Mouse (Mus musculus): ENCODE results near the gene Neto2.
A peak's percentile ranks its signal among the peaks of the same experiment; 100 is the strongest.
"Not testable (repeated sequence)": the region's sequence is repeated elsewhere in the genome, so short reads cannot be mapped to it uniquely, and the experiment has no call there.

The Neto2 gene

DNA sequence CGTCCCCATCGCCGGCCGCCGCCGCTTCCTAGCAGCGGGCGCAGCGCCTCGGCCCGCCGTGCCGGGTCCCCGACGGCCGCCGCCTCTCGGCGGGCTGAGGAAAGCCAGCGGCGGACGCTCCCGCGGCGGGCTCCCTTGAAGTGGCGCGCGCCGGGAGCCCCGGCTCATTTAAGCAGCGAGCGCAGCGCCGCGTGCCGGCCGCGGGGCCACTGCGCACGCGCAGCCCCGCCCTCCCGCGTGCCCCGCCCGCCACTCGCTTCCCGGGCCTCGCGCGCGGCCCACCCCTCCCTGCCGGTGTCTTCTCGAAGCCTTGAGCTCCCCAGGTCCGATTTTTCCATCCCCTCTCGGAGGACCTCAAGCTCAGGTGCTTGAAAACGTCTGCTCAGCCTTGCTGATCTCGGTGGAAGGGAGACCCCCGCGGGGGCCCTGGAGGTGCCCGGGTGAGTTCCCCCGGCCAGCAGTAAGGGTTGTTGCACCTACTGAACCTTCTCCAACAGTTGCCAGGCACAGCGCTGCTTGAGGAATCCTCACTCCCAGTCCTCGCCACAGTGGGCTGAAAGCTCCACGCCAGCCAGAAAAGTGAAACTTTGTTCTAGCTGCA is at the start of gene Neto2:
Neto2 (minus strand) TSS at position 174 of the 601 bp plus-strand sequence.
- peak; percentile 86 for DNase-seq (ENCODE audit: low spot score)

- no peak for DNase-seq (ENCODE audit: low spot score)
Observed at GRCm38 (mm10) chr8:85745053-85745452, 44.3 kb upstream of the Neto2 start.

GRCm38 (mm10) chr8:85730545-85730944 is 29.8 kb upstream of the Neto2 start:
- DNase-seq (ENCODE audit: low spot score): no peak

GRCm38 (mm10) chr8:85717271-85717670 is 16.5 kb upstream of the Neto2 start:
- DNase-seq (ENCODE audit: low spot score): no peak

DNA sequence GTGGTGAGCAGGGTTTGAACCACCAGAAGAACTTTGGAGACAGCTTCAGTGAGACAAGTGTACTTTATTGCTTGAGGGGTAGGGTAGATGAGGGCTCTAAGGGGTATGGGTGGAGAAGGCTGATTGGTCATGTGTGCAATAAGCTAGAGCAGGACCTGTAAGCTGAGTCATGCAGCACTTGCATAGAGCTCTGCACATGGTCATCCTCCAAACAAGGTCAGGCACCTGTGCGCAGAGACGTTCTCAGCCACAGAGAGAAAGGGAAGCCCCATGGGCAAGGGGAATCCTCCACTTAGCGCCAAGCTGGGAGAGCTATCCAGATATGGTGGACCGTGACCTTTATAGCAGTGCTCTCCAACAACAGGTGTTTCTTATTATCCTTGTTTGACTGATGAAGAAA is 16.0 kb upstream of the Neto2 start:
- DNase-seq (ENCODE audit: low spot score): no peak

- no peak for DNase-seq (ENCODE audit: low spot score)
Observed at GRCm38 (mm10) chr8:85706988-85707387, 6.3 kb upstream of the Neto2 start.

DNA sequence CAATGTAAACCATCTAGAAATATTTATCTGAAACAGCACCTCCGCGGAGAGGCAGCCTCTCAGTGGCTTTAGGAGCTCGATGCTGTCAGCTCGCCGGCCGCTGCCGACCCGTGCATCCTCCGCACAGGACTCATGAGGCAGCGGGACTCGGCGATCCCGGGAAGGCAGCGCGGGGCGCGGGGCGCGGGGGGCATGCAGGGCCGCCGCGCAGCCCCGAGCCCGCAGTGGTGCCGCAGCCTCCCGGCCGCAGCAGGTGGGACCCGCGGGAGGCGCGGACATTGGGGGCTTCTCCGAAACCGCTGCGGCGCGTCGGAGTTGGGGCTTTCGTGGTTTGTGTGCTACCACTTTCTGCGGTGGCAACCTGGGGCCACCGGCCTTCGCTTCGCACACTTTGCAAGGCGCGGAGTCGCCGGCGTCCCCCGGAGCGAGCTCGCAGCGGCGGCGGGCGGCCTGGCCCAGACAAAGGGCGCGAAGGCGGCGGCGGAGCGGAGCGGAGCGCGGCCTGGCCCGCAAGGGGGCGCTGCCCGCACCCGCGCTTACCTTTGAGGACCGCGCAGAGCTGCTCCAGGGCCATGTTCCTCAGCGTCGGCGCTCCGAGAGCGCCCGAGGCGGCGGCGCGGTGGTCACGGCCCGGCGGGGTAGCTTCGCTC is 498 bp downstream of the Neto2 start:
- DNase-seq (ENCODE audit: low spot score): peak; percentile 76

DNA sequence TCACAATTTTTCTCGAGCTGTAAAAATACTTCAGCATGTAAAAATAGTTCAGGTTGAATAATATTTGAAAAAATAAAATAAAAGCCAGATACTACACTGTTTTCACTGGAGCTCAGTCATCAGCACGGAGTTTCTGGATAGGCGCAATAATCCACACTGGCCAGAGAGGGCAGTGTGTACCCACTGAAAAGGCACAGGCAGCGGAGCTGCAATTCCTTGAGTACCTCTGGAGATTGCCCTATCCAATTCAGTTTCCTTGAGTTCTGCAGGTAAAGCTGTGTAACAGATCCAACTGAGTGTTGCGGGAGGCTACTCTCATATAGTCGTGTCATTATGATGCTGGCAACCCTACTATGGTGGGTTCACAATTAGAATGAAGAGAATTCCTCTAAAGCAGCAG is 1.7 kb downstream of the Neto2 start:
- peak; percentile 49 for DNase-seq (ENCODE audit: low spot score)

DNA sequence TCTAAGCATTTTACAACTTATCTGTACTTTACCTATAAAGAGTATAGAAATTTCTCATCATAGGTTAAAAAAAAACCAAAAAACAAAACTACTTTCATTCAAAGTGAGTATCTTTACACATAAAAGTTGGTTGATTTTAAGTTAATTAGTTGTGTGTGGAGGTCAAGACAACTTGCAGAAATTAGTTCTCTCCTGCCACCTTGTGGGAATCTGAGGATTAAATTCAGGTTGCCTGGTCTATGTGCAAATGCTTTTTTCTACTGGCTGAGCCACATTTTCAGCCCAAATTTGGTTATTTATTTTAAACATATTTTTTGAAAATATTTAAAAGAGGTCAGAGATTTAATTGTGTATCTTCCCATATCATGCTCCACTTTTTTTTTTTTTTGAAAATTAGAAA is 35.6 kb downstream of the Neto2 start:
- no peak for DNase-seq (ENCODE audit: low spot score)

DNA sequence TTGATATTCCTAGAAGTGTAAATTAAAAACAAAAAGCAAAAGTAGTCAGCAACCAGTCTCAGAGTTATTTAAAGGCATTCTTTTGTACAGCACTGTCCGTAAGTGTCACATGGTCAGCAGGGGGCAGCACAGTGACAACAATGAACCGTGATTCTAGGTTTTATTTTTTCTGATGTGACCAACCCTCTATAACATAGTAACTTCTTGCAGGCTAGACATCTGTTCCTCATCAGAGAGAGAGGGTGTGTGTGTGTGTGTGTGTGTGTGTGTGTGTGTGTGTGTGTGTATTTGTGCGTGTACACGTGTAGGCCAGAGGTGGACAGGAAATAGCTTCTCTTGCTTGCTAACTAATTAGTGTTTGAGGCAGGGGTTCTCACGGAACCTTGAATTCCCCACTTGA is 38.7 kb downstream of the Neto2 start:
- no peak for DNase-seq (ENCODE audit: low spot score)

GRCm38 (mm10) chr8:85651201-85651600 is 49.5 kb downstream of the Neto2 start:
- DNase-seq (ENCODE audit: low spot score): no peak

DNA sequence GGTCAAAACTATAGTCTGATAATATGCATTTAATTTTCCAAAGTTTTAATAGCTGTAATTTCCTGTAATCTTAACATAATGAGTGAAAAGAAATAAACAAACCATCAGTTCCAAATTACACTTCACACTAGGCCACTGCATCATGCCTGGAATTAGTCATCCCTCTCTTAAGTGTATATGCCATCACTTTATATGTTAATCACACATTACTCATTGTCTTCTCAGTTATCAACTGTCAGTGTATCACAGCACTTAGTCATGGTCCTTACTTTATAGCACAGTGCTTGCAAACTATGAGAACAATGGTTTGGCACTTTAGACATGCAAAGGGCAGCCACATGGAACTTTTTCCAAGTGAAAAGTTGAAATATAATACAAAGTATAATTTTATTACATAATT is 52.2 kb downstream of the Neto2 start:
- no peak for DNase-seq (ENCODE audit: low spot score)

- DNase-seq (ENCODE audit: low spot score): no peak
Observed at GRCm38 (mm10) chr8:85644921-85645665, 55.6 kb downstream of the Neto2 start.

DNA sequence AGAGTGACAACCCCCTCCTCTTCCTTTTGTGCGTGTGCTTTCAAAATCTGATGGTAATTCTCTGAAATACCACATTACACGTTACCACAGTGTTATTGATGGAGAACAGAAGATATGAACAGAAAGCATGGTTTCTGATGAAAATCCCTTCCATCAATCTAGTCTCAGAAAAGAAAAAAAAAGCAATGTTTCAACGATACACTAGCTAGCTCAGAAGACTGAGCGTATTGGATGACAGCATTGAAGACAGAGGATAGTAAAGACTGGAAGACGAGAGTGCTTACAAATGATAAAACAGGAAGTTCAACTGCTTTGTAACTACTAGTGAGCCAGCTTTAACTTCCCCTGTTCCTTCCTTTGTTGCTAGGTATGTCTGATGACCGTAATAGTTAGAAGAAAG is 76.3 kb downstream of the Neto2 start:
- DNase-seq (ENCODE audit: low spot score): no peak

GRCm38 (mm10) chr8:85623246-85623645 is 77.5 kb downstream of the Neto2 start:
- DNase-seq (ENCODE audit: low spot score): no peak

DNA sequence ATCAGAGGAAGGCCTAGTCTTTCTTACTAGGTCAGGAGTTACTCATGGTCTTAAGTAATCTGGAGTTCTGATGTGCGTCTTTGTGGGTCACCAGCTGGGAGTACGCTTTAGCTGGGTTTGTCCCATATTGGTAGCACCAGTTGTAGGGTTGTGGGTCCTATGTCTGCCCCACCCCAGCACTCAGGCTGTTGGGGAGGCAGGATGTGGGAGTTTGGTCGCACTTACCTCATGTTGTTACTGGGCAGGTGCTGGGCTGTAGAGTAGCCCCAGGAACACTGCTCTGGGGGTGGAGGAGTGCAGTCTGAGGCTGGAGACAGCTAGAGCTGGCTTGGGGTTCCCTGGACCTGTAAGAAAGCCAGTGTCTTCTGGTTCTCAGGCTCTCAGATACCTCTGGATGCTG is 81.9 kb downstream of the Neto2 start:
- no peak for DNase-seq (ENCODE audit: low spot score)

- DNase-seq (ENCODE audit: low spot score): not testable (repeated sequence)
Observed at GRCm38 (mm10) chr8:85617125-85617524, 83.6 kb downstream of the Neto2 start.

- DNase-seq (ENCODE audit: low spot score): no peak
Observed at GRCm38 (mm10) chr8:85608836-85609235, 91.9 kb downstream of the Neto2 start.

DNA sequence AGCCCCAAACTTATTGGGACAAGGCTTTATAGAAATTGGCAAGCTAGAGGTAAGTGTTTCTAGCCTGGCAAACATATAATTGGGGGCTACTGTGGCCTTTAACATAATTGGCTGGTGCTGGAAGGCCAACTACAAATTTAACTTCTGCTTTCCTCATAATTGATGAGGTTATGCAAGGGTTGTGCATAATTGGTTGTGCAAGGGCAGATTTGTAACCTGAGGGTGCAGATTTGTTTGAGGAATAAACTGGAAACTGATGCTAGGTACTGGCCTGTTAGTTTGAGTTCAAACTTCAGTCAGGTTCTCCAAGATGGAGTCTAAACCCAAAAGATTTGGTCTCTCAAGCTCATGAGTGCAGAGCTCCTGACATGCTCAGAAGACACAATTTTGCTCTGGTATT is 92.9 kb downstream of the Neto2 start:
- DNase-seq (ENCODE audit: low spot score): no peak

DNA sequence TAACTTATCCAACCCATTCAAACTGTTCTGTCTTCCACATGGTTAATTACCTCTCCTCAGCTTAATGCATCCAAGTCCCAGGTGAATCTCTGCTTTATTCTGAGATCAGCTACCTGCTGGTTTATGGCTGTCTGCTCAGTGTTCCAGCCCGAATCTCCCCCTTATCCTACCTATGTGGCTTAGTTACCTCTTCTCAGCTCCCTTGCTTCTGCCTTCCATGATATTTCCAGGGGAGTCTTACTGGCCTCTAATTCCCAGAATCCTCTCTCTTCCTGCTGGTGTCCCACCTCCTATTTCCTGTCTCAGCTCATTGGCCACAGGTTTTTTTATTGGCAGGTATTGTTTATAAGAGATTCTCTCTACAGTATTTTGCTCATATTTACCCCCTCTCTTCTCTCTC is 93.8 kb downstream of the Neto2 start:
- no peak for DNase-seq (ENCODE audit: low spot score)

DNA sequence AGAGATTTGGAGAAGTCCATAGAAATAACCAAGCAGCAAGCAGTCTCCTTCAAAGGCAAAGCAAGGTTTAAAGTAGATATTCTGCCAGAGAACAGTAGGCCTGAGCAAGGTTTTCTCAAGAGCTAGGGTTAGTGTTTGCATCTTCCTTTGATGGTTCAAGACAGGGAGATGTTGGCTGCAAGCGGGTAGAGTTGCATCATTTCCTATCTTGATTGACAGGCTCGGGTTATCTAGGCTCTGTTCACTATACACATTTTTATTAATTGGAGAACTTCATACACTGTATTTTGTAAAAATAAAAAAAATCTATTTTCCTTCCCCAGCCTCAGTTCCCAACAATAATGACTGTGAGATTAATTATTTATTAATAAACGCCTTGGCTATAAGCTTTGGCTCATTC is 94.2 kb downstream of the Neto2 start:
- DNase-seq (ENCODE audit: low spot score): no peak

DNA sequence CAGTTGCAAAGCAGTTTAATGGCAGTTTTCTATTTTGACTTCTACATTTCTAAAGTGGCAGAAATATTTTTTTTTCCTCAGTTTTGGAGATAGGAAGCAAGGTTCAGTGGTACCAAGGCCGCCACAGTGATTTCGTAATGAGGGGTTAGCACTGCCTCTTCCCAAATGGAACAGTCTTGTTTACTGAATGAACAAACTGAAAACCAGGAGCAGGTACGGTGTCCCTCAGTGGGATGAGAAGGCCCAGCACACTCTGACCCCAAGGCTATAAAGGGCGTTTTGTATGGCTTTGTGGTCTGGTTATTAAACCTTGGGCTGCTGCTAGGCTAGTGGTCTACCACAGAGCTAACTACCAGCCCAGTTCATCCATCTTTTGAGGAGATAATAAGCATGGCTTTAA is 96.5 kb downstream of the Neto2 start:
- DNase-seq (ENCODE audit: low spot score): no peak

DNA sequence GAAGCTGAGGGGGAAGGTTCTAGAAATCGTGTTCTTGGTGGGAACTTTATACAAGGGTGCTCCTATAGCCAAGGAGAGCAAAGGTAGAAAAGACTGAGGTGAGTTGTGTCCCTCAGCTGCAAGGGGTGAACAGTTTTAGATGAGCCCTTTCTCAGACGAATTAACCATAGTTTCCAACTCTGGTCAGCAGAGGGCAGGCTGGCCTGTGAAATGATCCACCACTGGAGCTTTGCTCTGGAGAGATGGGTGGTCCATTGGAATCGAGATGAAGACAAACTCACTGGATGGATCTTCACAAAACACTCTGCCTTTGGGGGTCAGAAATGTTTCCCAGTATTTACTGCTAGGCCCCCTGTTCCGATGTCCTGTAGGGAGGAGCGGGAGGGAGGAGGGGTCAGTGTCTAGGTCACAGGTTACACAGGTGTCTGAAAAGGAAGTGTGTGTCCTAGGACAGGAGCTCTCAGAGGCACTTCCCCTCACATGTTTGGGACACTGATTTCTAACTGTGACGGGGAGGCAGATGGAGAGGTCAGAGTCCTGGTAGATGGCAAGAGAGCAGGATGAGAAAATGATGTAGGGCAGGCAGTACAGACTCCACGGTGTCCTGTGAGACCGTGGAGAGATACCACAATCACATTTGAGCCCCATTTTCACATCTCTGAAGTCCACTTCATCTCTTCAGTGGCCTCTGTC is 97.4 kb downstream of the Neto2 start:
- no peak for DNase-seq (ENCODE audit: low spot score)
